Mouse (Mus musculus): ENCODE results near the gene Taf1. TPM values are rescaled to one million over a fixed set of nuclear protein-coding genes. Genes with fewer than 3 reads are reported as not detected.

Gene Taf1
- total RNA-seq, 1 experiment from 2014 or later, result 70.5 TPM

DNA sequence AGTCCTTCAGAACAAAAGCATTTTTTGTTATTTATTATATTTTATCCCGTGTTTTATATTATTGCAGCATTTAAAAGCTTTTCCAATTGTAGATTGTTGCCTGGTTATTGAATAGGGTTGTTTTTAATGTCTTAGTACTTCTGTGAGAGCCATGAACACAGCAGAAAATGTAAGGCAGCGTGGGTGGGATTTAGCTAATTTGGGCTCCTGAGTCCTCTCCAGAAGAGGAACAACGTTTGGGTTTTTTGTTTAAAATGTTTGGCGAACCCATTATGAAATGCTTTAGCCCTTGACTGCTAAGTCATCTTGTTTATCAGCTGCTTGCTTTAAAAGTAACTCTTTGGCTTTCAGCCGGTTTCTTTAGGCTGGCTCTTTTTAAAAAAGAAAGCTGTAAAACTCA is 109.6 kb downstream of the Taf1 start:
- no peak for ATAC-seq (ENCODE audit: extremely low read depth, insufficient number of reproducible peaks, low FRiP score, poor library complexity, severe bottlenecking)

DNA sequence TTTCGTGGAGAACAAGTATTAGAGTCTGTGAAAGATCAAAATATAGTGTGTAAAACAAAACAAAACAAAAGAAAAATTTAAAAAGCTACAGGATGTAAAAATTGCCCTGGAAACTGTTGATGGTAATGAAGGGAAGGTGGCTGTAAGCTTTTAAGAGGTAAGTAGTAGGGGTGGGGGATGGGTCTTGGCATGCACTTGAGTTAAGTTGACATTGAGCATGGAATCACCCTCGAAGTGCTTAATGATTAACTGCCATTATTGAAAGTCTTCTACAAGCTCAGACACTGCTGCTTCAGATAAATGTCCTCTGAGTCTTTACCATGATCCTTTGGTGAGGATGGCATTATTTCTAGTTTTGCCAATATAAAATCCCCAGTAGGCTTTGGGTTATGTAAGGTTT is 112.8 kb downstream of the Taf1 start:
- no peak for ATAC-seq (ENCODE audit: extremely low read depth, insufficient number of reproducible peaks, low FRiP score, poor library complexity, severe bottlenecking)

DNA sequence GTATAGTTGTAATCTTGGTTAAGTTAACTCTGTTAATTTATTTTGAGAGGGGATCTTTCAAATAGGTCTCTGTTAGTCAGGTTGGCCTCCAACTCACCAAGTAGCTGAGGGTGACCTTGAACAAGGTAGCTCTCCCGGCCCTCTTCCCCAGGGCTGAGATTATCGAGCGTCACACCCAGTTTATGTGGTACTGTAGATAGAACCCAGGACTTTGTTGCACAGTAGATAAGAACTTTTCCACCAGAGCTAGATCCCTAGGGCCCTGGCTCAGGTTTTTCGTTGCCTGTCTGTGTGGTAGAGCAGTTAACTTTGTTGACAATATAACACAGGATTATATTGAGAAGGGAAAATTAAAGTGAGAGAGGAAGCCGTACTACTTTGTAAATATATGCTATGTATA is 114.1 kb downstream of the Taf1 start:
- no peak for ATAC-seq (ENCODE audit: extremely low read depth, insufficient number of reproducible peaks, low FRiP score, poor library complexity, severe bottlenecking)

Other genes with a start within 250 kb of the Taf1 start
- gene Nlgn3, start 233.6 kb upstream of the Taf1 start, total RNA-seq (2017), result not detected in 2 replicates
- gene Gjb1, start 156.4 kb upstream of the Taf1 start, total RNA-seq (2017), result not detected in 2 replicates
- gene Zmym3, start 111.9 kb upstream of the Taf1 start, total RNA-seq (2017), result 24.4 and 26.3 TPM in 2 replicates
- gene Nono, start 103.4 kb upstream of the Taf1 start, total RNA-seq (2017), result 305 and 325 TPM in 2 replicates
- 3.3 and 8.8 TPM in 2 replicates for gene Itgb1bp2, start 83.6 kb upstream of the Taf1 start, total RNA-seq (2017)
- gene Ogt, start 107.3 kb downstream of the Taf1 start, total RNA-seq (2017), result 335 and 336 TPM in 2 replicates
- 2.8 and 2.9 TPM in 2 replicates for gene Cxcr3, start 201.5 kb downstream of the Taf1 start, total RNA-seq (2017)

All from neutrophil, adult 5-6 weeks (primary cell).